Mouse (Mus musculus) cerebellum, adult 2 months (tissue): ENCODE results near the gene Ifna15.

Experiments
- CTCF ChIP-seq: fragments of 200-500 bp; IDR thresholded peaks from 2 replicates; pipeline ENCODE4 v1.5.1; 2011; ENCODE audit warnings: low read depth, mild to moderate bottlenecking, control low read depth, low read length, moderate library complexity, borderline replicate concordance; ENCODE audit not compliant: insufficient read depth
- POLR2A ChIP-seq: fragments of 200-500 bp; IDR thresholded peaks from 2 replicates; pipeline ENCODE4 v1.6.1; 2011; ENCODE audit warnings: low read length, control low read depth, borderline replicate concordance; ENCODE audit not compliant: insufficient read depth

- no peak for TF ChIP-seq POLR2A
- no peak for TF ChIP-seq CTCF
Measured at GRCm38 (mm10) chr4:88525393-88525792, 32.7 kb downstream of the Ifna15 start.
